Mouse (Mus musculus) megakaryocyte, adult 5-6 weeks (primary cell): Measurements from ENCODE around the gene Leng8. TPM values are rescaled to one million over a fixed set of nuclear protein-coding genes. Genes with fewer than 3 reads are reported as not detected.

Source experiments
- ATAC-seq: 2 replicates; pipeline ENCODE4 v1.8.0; 2016; ENCODE audit warnings: mild to moderate bottlenecking, inconsistent platforms; ENCODE audit not compliant: poor library complexity, severe bottlenecking
- total RNA-seq, 2 experiments: library from RNA; stranded (forward) in 1 of 2; stranded (reverse) in 1 of 2; fragments of 153-499, 151-499 nt in 1 of 2; fragments of 221-1000, 200-1000 nt in 1 of 2; gene quantifications; 2 replicates each; pipeline versions ENCODE4 v1.2.3 to v1.2.4; 2015 to 2017

Gene Leng8
- total RNA-seq (2015) (34.2 and 48.8 TPM in 2 replicates), total RNA-seq (2017) (35.2 TPM in 2 replicates)

GRCm38 (mm10) chr7:4136771-4137531, at the start of gene Leng8:
Gene Leng8 (plus strand): TSS chr7:4137039.
- ATAC-seq = peak; percentile 95

- ATAC-seq = peak; percentile 70
Observed at GRCm38 (mm10) chr7:4087238-4087895, 49.5 kb upstream of the Leng8 start.

GRCm38 (mm10) chr7:4087896-4088480, 48.9 kb upstream of the Leng8 start:
- no peak; the same call in 1 of the 2 replicates for ATAC-seq

GRCm38 (mm10) chr7:4088679-4089078, 48.2 kb upstream of the Leng8 start:
- no peak for ATAC-seq

GRCm38 (mm10) chr7:4091170-4091569, 45.7 kb upstream of the Leng8 start:
- ATAC-seq = peak; percentile 39; the same call in 1 of the 2 replicates

- ATAC-seq = no peak
Observed at GRCm38 (mm10) chr7:4098301-4098700, 38.5 kb upstream of the Leng8 start.

- peak; percentile 94 for ATAC-seq
Observed at GRCm38 (mm10) chr7:4098832-4099231, 38.0 kb upstream of the Leng8 start.

- ATAC-seq = no peak
Observed at GRCm38 (mm10) chr7:4101144-4101543, 35.7 kb upstream of the Leng8 start.

GRCm38 (mm10) chr7:4103411-4103810, 33.4 kb upstream of the Leng8 start:
- ATAC-seq = no peak

GRCm38 (mm10) chr7:4111766-4112165, 25.1 kb upstream of the Leng8 start:
- no peak for ATAC-seq

GRCm38 (mm10) chr7:4117050-4117814, 19.6 kb upstream of the Leng8 start:
- ATAC-seq = no peak

- ATAC-seq = peak; percentile 52; the same call in 1 of the 2 replicates
Observed at GRCm38 (mm10) chr7:4119344-4119902, 17.4 kb upstream of the Leng8 start, which contains the start of gene Ttyh1. Gene Ttyh1 (plus strand): TSS chr7:4119408.

- no peak for ATAC-seq
Observed at GRCm38 (mm10) chr7:4119976-4120921, 16.6 kb upstream of the Leng8 start.

- ATAC-seq = no peak
Observed at GRCm38 (mm10) chr7:4122076-4122768, 14.6 kb upstream of the Leng8 start.

- no peak for ATAC-seq
Observed at GRCm38 (mm10) chr7:4122783-4123182, 14.1 kb upstream of the Leng8 start.

GRCm38 (mm10) chr7:4123732-4124131, 13.1 kb upstream of the Leng8 start:
- no peak for ATAC-seq

GRCm38 (mm10) chr7:4124315-4124759, 12.5 kb upstream of the Leng8 start:
- peak; percentile 58 for ATAC-seq

GRCm38 (mm10) chr7:4124856-4125255, 12.0 kb upstream of the Leng8 start:
- no peak for ATAC-seq

GRCm38 (mm10) chr7:4125306-4125705, 11.5 kb upstream of the Leng8 start:
- ATAC-seq = no peak
